Mouse (Mus musculus): ENCODE data around the gene Adora1.

DNA sequence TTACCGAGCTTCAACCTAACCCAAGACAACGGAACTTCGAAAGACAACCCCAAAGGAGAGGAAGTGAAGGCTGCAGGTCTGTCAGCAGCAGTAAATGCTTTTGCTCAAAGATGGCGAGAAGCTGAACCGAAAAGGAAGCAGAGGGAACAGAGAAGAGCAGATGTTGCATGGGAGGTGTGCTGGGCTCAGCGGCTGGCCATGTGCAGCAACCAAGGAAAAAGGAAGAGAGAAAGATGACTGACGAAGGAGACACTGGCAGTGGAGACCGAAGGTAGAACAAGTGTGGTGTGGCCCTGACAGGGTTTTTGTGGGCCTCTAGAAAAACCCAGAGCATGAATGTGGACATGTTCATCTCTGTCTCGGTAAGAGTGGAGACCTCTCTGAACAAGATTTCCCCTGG is 5.5 kb upstream of the Adora1 start:
- TF ChIP-seq POLR2A (IDR thresholded peaks at IDR 0.05; ENCODE audit: borderline replicate concordance, low read depth, low read length), result no peak
- TF ChIP-seq CTCF (IDR thresholded peaks at IDR 0.05; ENCODE audit: low read depth, low read length), result no peak

Data from bone marrow macrophage, adult 2 months (primary cell).